Comparison of ENCODE assay signal across 16 mouse cellular contexts in the genomic region with DNA sequence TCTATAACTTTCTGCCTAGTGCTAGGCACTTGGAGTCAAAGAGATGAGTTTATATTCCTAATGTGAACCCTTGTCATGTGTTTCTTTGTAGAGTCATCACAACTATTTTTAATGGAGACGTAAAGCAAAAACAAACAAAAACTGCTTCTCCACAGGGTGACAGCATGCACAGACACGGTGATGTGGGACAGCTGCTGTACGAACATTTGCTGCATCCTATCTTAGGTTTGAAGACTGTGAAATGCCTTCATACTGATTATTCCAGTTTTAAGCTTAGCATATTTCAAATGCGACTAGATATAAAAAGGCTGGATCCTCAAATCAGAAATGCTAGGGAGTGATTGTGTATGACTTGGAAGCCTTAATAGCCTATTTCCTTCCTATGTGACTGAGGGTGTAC.
"Had no signal": no experiment of that assay in that cellular context is flagged by ENCODE, and none has a peak within 500 bp of the region (broad histone marks: within the 10 kb centered on the region; RNA-seq: fewer than 3 reads in every experiment).

No protein-coding gene starts in this region.

- H3K9ac ChIP-seq: liver, embryonic 15.5 days; liver, postnatal 0 days; midbrain, embryonic 13.5 days; midbrain, embryonic 15.5 days; neural tube, embryonic 12.5 days; stomach, embryonic 15.5 days had no signal

- H3K36me3 ChIP-seq: liver, embryonic 15.5 days; midbrain, embryonic 13.5 days; midbrain, embryonic 15.5 days; neural tube, embryonic 12.5 days; stomach, embryonic 15.5 days had no signal

- H3K4me3 ChIP-seq: liver, embryonic 15.5 days; megakaryocyte, embryonic 14.5 days; midbrain, embryonic 13.5 days; midbrain, embryonic 15.5 days; neural tube, embryonic 12.5 days; stomach, embryonic 15.5 days had no signal

- H3K4me1 ChIP-seq: liver, embryonic 15.5 days; midbrain, embryonic 13.5 days; midbrain, embryonic 15.5 days; neural tube, embryonic 12.5 days; stomach, embryonic 15.5 days had no signal

- ATAC-seq: liver, postnatal 0 days; lung, postnatal 0 days; midbrain, embryonic 13.5 days; midbrain, embryonic 15.5 days had no signal

- H3K27me3 ChIP-seq: liver, embryonic 15.5 days; midbrain, embryonic 13.5 days; midbrain, embryonic 15.5 days; neural tube, embryonic 12.5 days; stomach, embryonic 15.5 days had no signal

- H3K9me3 ChIP-seq: liver, embryonic 15.5 days; midbrain, embryonic 13.5 days; midbrain, embryonic 15.5 days; neural tube, embryonic 12.5 days; stomach, embryonic 15.5 days had no signal

- H3K4me2 ChIP-seq: liver, embryonic 15.5 days; midbrain, embryonic 11.5 days; midbrain, embryonic 13.5 days; midbrain, embryonic 15.5 days; neural tube, embryonic 12.5 days; stomach, embryonic 15.5 days had no signal

- DNase-seq: liver, postnatal 0 days; lung, adult 2 months; right cerebral cortex, postnatal 14 days; thymus, adult 2 months; thymus, postnatal 25 days; thymus, postnatal 4 days had no signal

- H3K27ac ChIP-seq: liver, embryonic 15.5 days; macrophage; midbrain, embryonic 13.5 days; midbrain, embryonic 15.5 days; neural tube, embryonic 12.5 days; stomach, embryonic 15.5 days; stomach, postnatal 0 days had no signal
